Mouse (Mus musculus): ENCODE data around the gene Sfrp5. TPM values are rescaled to one million over a fixed set of nuclear protein-coding genes. Genes with fewer than 3 reads are reported as not detected.

The Sfrp5 gene
- total and polyA plus RNA-seq, 2 experiments from 2014 or later = 2.8 to 3.8 TPM

GRCm38 (mm10) chr19:42240881-42241280 is 38.8 kb upstream of the Sfrp5 start:
- ATAC-seq (ENCODE audit: low FRiP score) = no peak
- Histone ChIP-seq H3K4me3 (ENCODE audit: low read depth, low read length) (no peak overlapping the region), H3K9ac (replicated peaks; ENCODE audit: low read length, poor library complexity, severe bottlenecking) (no peak overlapping the region), H3K36me3 (ENCODE audit: insufficient read depth, low read length) (no peaks in the 10 kb centered on the region), H3K27ac (ENCODE audit: low read depth, low read length) (no peak overlapping the region), H3K4me2 (ENCODE audit: low read depth, low read length, poor library complexity, severe bottlenecking) (no peak overlapping the region), H3K27me3 (ENCODE audit: insufficient read depth, low read length) (no peaks in the 10 kb centered on the region), H3K4me1 (ENCODE audit: insufficient read depth, low read length) (no peaks in the 10 kb centered on the region), H3K9me3 (ENCODE audit: low read length) (no peaks in the 10 kb centered on the region)
- WGBS = 49% methylated on average over 8 of the region's 8 CpGs
- TF ChIP-seq CTCF (IDR thresholded peaks at IDR 0.05) = no peak
- no peak for DNase-seq (ENCODE audit: low spot score)

- Histone ChIP-seq H3K9ac (replicated peaks; ENCODE audit: low read length, poor library complexity, severe bottlenecking) (no peak overlapping the region), H3K4me1 (ENCODE audit: insufficient read depth, low read length) (no peaks in the 10 kb centered on the region), H3K4me3 (ENCODE audit: low read depth, low read length) (no peak overlapping the region), H3K36me3 (ENCODE audit: insufficient read depth, low read length) (no peaks in the 10 kb centered on the region), H3K27me3 (ENCODE audit: insufficient read depth, low read length) (no peaks in the 10 kb centered on the region), H3K4me2 (ENCODE audit: low read depth, low read length, poor library complexity, severe bottlenecking) (no peak overlapping the region), H3K9me3 (ENCODE audit: low read length) (no peaks in the 10 kb centered on the region), H3K27ac (ENCODE audit: low read depth, low read length) (no peak overlapping the region)
- 79% methylated on average over 7 of the region's 7 CpGs for WGBS
- no peak for ATAC-seq (ENCODE audit: low FRiP score)
- DNase-seq (ENCODE audit: low spot score) = no peak
- no peak for TF ChIP-seq CTCF (IDR thresholded peaks at IDR 0.05)
Observed at GRCm38 (mm10) chr19:42238341-42238715, 36.3 kb upstream of the Sfrp5 start.

DNA sequence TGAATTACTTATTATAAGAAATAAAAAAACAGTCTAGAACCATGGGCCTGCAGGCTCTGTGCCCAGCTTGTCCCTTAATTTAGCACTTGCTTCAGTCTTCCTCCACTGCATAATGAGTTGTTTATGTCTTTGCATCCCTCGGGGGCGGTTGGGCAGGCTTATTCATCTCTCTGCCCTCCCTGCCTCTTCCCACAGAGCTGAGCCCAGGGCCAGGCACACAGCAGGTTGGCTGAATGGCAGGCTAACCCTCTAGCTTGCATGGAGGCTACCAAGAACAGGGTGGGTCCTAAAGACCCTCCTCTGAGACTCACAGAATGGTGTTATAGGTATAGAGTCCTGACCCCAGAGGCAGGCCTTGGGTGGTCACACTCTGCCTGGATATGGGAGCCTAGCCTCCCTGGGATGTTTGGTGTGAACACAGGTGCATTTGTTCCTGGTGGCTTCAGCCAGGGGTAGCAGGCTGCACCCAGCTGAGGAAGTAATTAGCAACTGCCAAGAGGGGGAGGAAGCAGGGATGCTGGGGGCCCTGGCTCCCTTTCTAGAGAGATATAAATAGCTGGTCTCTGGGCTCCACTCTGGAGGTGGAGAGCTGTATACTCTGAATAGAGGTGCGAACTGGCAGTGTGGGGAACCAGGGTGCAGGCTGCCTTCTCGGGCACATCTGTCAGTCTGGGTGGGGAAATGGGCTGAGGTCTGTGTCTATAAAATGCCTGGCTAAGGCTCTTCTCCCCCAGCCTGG is 35.7 kb upstream of the Sfrp5 start:
- Histone ChIP-seq H3K36me3 (ENCODE audit: insufficient read depth, low read length) (no peaks in the 10 kb centered on the region), H3K9me3 (ENCODE audit: low read length) (no peaks in the 10 kb centered on the region), H3K9ac (replicated peaks; ENCODE audit: low read length, poor library complexity, severe bottlenecking) (no peak overlapping the region), H3K27me3 (ENCODE audit: insufficient read depth, low read length) (no peaks in the 10 kb centered on the region), H3K4me1 (ENCODE audit: insufficient read depth, low read length) (no peaks in the 10 kb centered on the region), H3K4me2 (ENCODE audit: low read depth, low read length, poor library complexity, severe bottlenecking) (no peak overlapping the region), H3K4me3 (ENCODE audit: low read depth, low read length) (no peak overlapping the region), H3K27ac (ENCODE audit: low read depth, low read length) (no peak overlapping the region)
- ATAC-seq (ENCODE audit: low FRiP score) (no peak), DNase-seq (ENCODE audit: low spot score) (no peak)
- no peak for TF ChIP-seq CTCF (IDR thresholded peaks at IDR 0.05)
- WGBS = 32% methylated on average over 4 of the region's 4 CpGs

- no peaks in the 10 kb centered on the region for H3K27me3 ChIP-seq (ENCODE audit: insufficient read depth, low read length)
- H3K4me3 ChIP-seq (ENCODE audit: low read depth, low read length) = no peak overlapping the region
- no peak overlapping the region for H3K9ac ChIP-seq (replicated peaks; ENCODE audit: low read length, poor library complexity, severe bottlenecking)
- TF ChIP-seq CTCF (IDR thresholded peaks at IDR 0.05) = no peak
- DNase-seq (ENCODE audit: low spot score) = no peak
- no peaks in the 10 kb centered on the region for H3K36me3 ChIP-seq (ENCODE audit: insufficient read depth, low read length)
- no peak for ATAC-seq (ENCODE audit: low FRiP score)
- H3K27ac ChIP-seq (ENCODE audit: low read depth, low read length) = no peak overlapping the region
- H3K4me1 ChIP-seq (ENCODE audit: insufficient read depth, low read length) = no peaks in the 10 kb centered on the region
- no peaks in the 10 kb centered on the region for H3K9me3 ChIP-seq (ENCODE audit: low read length)
- whole genome bisulfite sequencing = 93% methylated on average over 13 of the region's 13 CpGs
- no peak overlapping the region for H3K4me2 ChIP-seq (ENCODE audit: low read depth, low read length, poor library complexity, severe bottlenecking)
Observed at GRCm38 (mm10) chr19:42230986-42231385, 28.9 kb upstream of the Sfrp5 start.

DNA sequence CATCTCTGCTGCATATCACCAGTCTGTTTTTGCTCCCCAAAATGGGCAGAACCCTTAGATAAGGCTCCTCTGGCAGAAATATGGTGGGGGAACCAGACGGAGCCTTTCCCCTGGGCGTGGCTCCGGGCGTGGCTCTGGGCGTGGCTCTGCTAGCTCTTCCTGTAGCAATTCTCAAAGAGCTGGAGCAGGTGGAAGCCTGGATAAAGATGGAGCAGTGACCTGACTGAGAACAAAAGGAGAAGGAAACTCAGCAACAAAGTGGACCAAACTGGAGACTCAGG is 28.2 kb upstream of the Sfrp5 start:
- Histone ChIP-seq H3K36me3 (ENCODE audit: insufficient read depth, low read length) (no peaks in the 10 kb centered on the region), H3K4me2 (ENCODE audit: low read depth, low read length, poor library complexity, severe bottlenecking) (no peak overlapping the region), H3K9me3 (ENCODE audit: low read length) (no peaks in the 10 kb centered on the region), H3K27me3 (ENCODE audit: insufficient read depth, low read length) (no peaks in the 10 kb centered on the region), H3K4me3 (ENCODE audit: low read depth, low read length) (no peak overlapping the region), H3K4me1 (ENCODE audit: insufficient read depth, low read length) (no peaks in the 10 kb centered on the region), H3K9ac (replicated peaks; ENCODE audit: low read length, poor library complexity, severe bottlenecking) (no peak overlapping the region), H3K27ac (ENCODE audit: low read depth, low read length) (no peak overlapping the region)
- DNase-seq (ENCODE audit: low spot score) (no peak), ATAC-seq (ENCODE audit: low FRiP score) (no peak)
- TF ChIP-seq CTCF (IDR thresholded peaks at IDR 0.05) = no peak
- 75% methylated on average over 5 of the region's 5 CpGs for WGBS

GRCm38 (mm10) chr19:42229499-42230287 is 27.6 kb upstream of the Sfrp5 start:
- Histone ChIP-seq H3K4me1 (ENCODE audit: insufficient read depth, low read length) (no peaks in the 10 kb centered on the region), H3K4me3 (ENCODE audit: low read depth, low read length) (no peak overlapping the region), H3K9ac (replicated peaks; ENCODE audit: low read length, poor library complexity, severe bottlenecking) (no peak overlapping the region), H3K27ac (ENCODE audit: low read depth, low read length) (no peak overlapping the region), H3K36me3 (ENCODE audit: insufficient read depth, low read length) (no peaks in the 10 kb centered on the region), H3K4me2 (ENCODE audit: low read depth, low read length, poor library complexity, severe bottlenecking) (no peak overlapping the region), H3K9me3 (ENCODE audit: low read length) (no peaks in the 10 kb centered on the region), H3K27me3 (ENCODE audit: insufficient read depth, low read length) (no peaks in the 10 kb centered on the region)
- TF ChIP-seq CTCF (IDR thresholded peaks at IDR 0.05) = no peak
- WGBS = 73% methylated on average over 17 of the region's 17 CpGs
- ATAC-seq (ENCODE audit: low FRiP score) = no peak
- no peak for DNase-seq (ENCODE audit: low spot score)
